Mouse (Mus musculus) intestine, embryonic 14.5 days (tissue): Measurements from ENCODE around the gene Myadm. TPM values are rescaled to one million over a fixed set of nuclear protein-coding genes. Genes with fewer than 3 reads are reported as not detected.

Source experiments
- ATAC-seq: fragments of 200-750 bp; cut with Nextera tagmentation; replicated peaks from 2 replicates; pipeline ENCODE4 v1.8.0; 2017; ENCODE audit warnings: low read depth, moderate number of reproducible peaks, moderate TSS enrichment, moderate library complexity; ENCODE audit not compliant: low FRiP score, low TSS enrichment
- DNase-seq: peaks from one replicate; pipeline ENCODE4 v3.0.0-alpha.2; 2018; ENCODE audit warnings: low spot score
- H3K27ac ChIP-seq: fragments of 300-500 bp; sonication (generic); 2 replicates; pipeline ENCODE4 v1.5.1; 2014; ENCODE audit warnings: low read depth, mild to moderate bottlenecking, control low read depth
- H3K27me3 ChIP-seq: fragments of 300-500 bp; sonication (generic); replicated peaks from 2 replicates; pipeline ENCODE4 v1.6.1; 2014; ENCODE audit warnings: low read length, control low read depth; ENCODE audit not compliant: control insufficient read depth, insufficient read depth
- H3K36me3 ChIP-seq: fragments of 300-500 bp; sonication (generic); 2 replicates; pipeline ENCODE4 v1.6.1; 2014; ENCODE audit warnings: low read length, control low read depth; ENCODE audit not compliant: control insufficient read depth, insufficient read depth
- H3K4me1 ChIP-seq: fragments of 300-500 bp; sonication (generic); replicated peaks from 2 replicates; pipeline ENCODE4 v1.6.1; 2014; ENCODE audit warnings: low read length, control low read depth, mixed read lengths; ENCODE audit not compliant: control insufficient read depth, insufficient read depth
- H3K4me2 ChIP-seq: fragments of 300-500 bp; sonication (generic); 2 replicates; pipeline ENCODE4 v1.6.1; 2014; ENCODE audit warnings: low read length
- H3K4me3 ChIP-seq: fragments of 300-500 bp; sonication (generic); 2 replicates; pipeline ENCODE4 v1.5.1; 2014; ENCODE audit warnings: low read depth, low read length, control low read depth, mixed read lengths
- H3K9ac ChIP-seq: fragments of 300-500 bp; sonication (generic); 2 replicates; pipeline ENCODE4 v1.6.1; 2014; ENCODE audit warnings: mild to moderate bottlenecking, low read length
- H3K9me3 ChIP-seq: fragments of 300-500 bp; sonication (generic); 2 replicates; pipeline ENCODE4 v1.6.1; 2016; ENCODE audit warnings: low read length, control low read depth; ENCODE audit not compliant: control insufficient read depth
- WGBS: fragments of 180-500 bp; shearing (Covaris S2); extraction: QIAGEN DNeasy Blood & Tissue Kit; methylation state at CpG from one replicate; pipeline ENCODE4 v1.1.7; 2014; 5-methylcytosine and 5-hydroxymethylcytosine counted together
- polyA plus RNA-seq: library from polyadenylated mRNA; unstranded; fragments of >200 nt; fragmentation: Nextera tagmentation; extraction: Ambion mirVana; gene quantifications from 2 replicates; pipeline ENCODE4 v1.2.1, GENCODE M21; 2014

Myadm gene
- polyA plus RNA-seq: 182 and 192 TPM in 2 replicates

GRCm38 (mm10) chr7:3288976-3289970 lies at the start of gene Myadm, which contains the start of gene Prkcg:
Gene Myadm, plus strand, starts transcription at chr7:3289080.
Gene Prkcg, plus strand, starts transcription at chr7:3289179.
- under 1% methylated on average over 30 of the region's 30 CpGs for WGBS

GRCm38 (mm10) chr7:3239193-3239592 lies 49.7 kb upstream of the Myadm start:
- H3K9me3 ChIP-seq: no peaks in the 10 kb centered on the region
- H3K27me3 ChIP-seq: no peaks in the 10 kb centered on the region
- 81% methylated on average over 2 of the region's 2 CpGs for WGBS
- no peak overlapping the region for H3K4me3 ChIP-seq
- DNase-seq (no peak), ATAC-seq (no peak)
- H3K9ac ChIP-seq: no peak overlapping the region
- no peaks in the 10 kb centered on the region for H3K36me3 ChIP-seq
- H3K4me1 ChIP-seq: no peaks in the 10 kb centered on the region
- no peak overlapping the region for H3K4me2 ChIP-seq
- H3K27ac ChIP-seq: no peak overlapping the region

More at GRCm38 (mm10) chr7:3288976-3289970, at the start of gene Myadm, which contains the start of gene Prkcg:
- Histone ChIP-seq H3K4me3 (peak within 1 kb of the TSS; percentile 57), H3K9ac (peak within 1 kb of the TSS; percentile 63), H3K9me3 (no peaks in the 10 kb centered on the region), H3K4me2 (peak within 1 kb of the TSS; percentile 75), H3K4me1 (peaks cover 18% of the 10 kb centered on the region), H3K27ac (peak within 1 kb of the TSS; percentile 98), H3K36me3 (peaks cover 6% of the 10 kb centered on the region; the same call in 1 of the 2 replicates), H3K27me3 (no peaks in the 10 kb centered on the region)
- peak; percentile 30; the same call in 1 of the 2 replicates for ATAC-seq
- DNase-seq: peak; percentile 92

GRCm38 (mm10) chr7:3260701-3261100 lies 28.2 kb upstream of the Myadm start:
- no peak overlapping the region for H3K27ac ChIP-seq
- H3K9me3 ChIP-seq: no peaks in the 10 kb centered on the region
- DNase-seq (no peak), ATAC-seq (no peak)
- no peaks in the 10 kb centered on the region for H3K4me1 ChIP-seq
- no peak overlapping the region for H3K4me3 ChIP-seq
- no peak overlapping the region for H3K4me2 ChIP-seq
- H3K27me3 ChIP-seq: peaks cover 6% of the 10 kb centered on the region; the same call in 1 of the 2 replicates
- WGBS: 69% methylated on average over 3 of the region's 3 CpGs
- no peaks in the 10 kb centered on the region for H3K36me3 ChIP-seq
- H3K9ac ChIP-seq: no peak overlapping the region

- Histone ChIP-seq H3K36me3 (no peaks in the 10 kb centered on the region), H3K27me3 (peaks cover 6% of the 10 kb centered on the region; the same call in 1 of the 2 replicates), H3K4me1 (no peaks in the 10 kb centered on the region), H3K9me3 (no peaks in the 10 kb centered on the region), H3K9ac (no peak overlapping the region), H3K4me3 (no peak overlapping the region), H3K27ac (no peak overlapping the region), H3K4me2 (no peak overlapping the region)
- ATAC-seq (no peak), DNase-seq (no peak)
- WGBS: 65% methylated on average over 4 of the region's 4 CpGs
Observed at GRCm38 (mm10) chr7:3261446-3261845, 27.4 kb upstream of the Myadm start.

- Histone ChIP-seq H3K9ac (no peak overlapping the region), H3K9me3 (no peaks in the 10 kb centered on the region), H3K4me1 (no peaks in the 10 kb centered on the region), H3K27me3 (peaks cover 6% of the 10 kb centered on the region; the same call in 1 of the 2 replicates), H3K4me2 (no peak overlapping the region), H3K27ac (no peak overlapping the region), H3K36me3 (no peaks in the 10 kb centered on the region), H3K4me3 (no peak overlapping the region)
- 56% methylated on average over 2 of the region's 2 CpGs for WGBS
- no peak for ATAC-seq
- DNase-seq: no peak
Observed at GRCm38 (mm10) chr7:3262789-3263188, 26.1 kb upstream of the Myadm start.

GRCm38 (mm10) chr7:3264390-3265022 lies 24.4 kb upstream of the Myadm start:
- no peak for ATAC-seq
- no peak overlapping the region for H3K4me3 ChIP-seq
- no peak overlapping the region for H3K9ac ChIP-seq
- 30% methylated on average over 22 of the region's 22 CpGs for WGBS
- DNase-seq: no peak
- H3K4me2 ChIP-seq: peak overlapping the region; percentile 28
- H3K4me1 ChIP-seq: no peaks in the 10 kb centered on the region
- no peak overlapping the region for H3K27ac ChIP-seq
- H3K9me3 ChIP-seq: no peaks in the 10 kb centered on the region
- H3K36me3 ChIP-seq: no peaks in the 10 kb centered on the region
- peaks cover 6% of the 10 kb centered on the region; the same call in 1 of the 2 replicates for H3K27me3 ChIP-seq

GRCm38 (mm10) chr7:3265311-3265710 lies 23.6 kb upstream of the Myadm start:
- ATAC-seq (no peak), DNase-seq (no peak)
- no peak overlapping the region for H3K27ac ChIP-seq
- 66% methylated on average over 6 of the region's 6 CpGs for WGBS
- no peak overlapping the region for H3K9ac ChIP-seq
- peaks cover 6% of the 10 kb centered on the region; the same call in 1 of the 2 replicates for H3K27me3 ChIP-seq
- no peaks in the 10 kb centered on the region for H3K9me3 ChIP-seq
- no peaks in the 10 kb centered on the region for H3K4me1 ChIP-seq
- no peak overlapping the region for H3K4me3 ChIP-seq
- H3K4me2 ChIP-seq: peak overlapping the region; percentile 28; the same call in 1 of the 2 replicates
- no peaks in the 10 kb centered on the region for H3K36me3 ChIP-seq

- no peak for DNase-seq
- Histone ChIP-seq H3K4me2 (no peak overlapping the region), H3K36me3 (no peaks in the 10 kb centered on the region), H3K27ac (no peak overlapping the region), H3K9ac (no peak overlapping the region), H3K27me3 (peaks cover 6% of the 10 kb centered on the region; the same call in 1 of the 2 replicates), H3K9me3 (no peaks in the 10 kb centered on the region), H3K4me3 (no peak overlapping the region), H3K4me1 (no peaks in the 10 kb centered on the region)
- WGBS: 82% methylated on average over 3 of the region's 3 CpGs
- no peak for ATAC-seq
Observed at GRCm38 (mm10) chr7:3267261-3267660, 21.6 kb upstream of the Myadm start.
